Mouse (Mus musculus) right cerebral cortex, postnatal 4 days (tissue): ENCODE results near the gene 9230112D13Rik.

Experiments
- DNase-seq: peaks from one replicate; pipeline ENCODE4 v3.0.0-alpha.2; 2022

Gene 9230112D13Rik

GRCm38 (mm10) chr14:34493682-34494081, 28.9 kb downstream of the 9230112D13Rik start:
- no peak for DNase-seq

- no peak for DNase-seq
Observed at GRCm38 (mm10) chr14:34492688-34493087, 29.9 kb downstream of the 9230112D13Rik start.

GRCm38 (mm10) chr14:34490965-34491364, 31.6 kb downstream of the 9230112D13Rik start:
- DNase-seq, result no peak

GRCm38 (mm10) chr14:34489928-34490327, 32.7 kb downstream of the 9230112D13Rik start:
- DNase-seq, result no peak

GRCm38 (mm10) chr14:34486169-34486568, 36.4 kb downstream of the 9230112D13Rik start:
- no peak for DNase-seq

GRCm38 (mm10) chr14:34483469-34484341, 38.9 kb downstream of the 9230112D13Rik start:
- DNase-seq, result no peak

- DNase-seq, result no peak
Observed at GRCm38 (mm10) chr14:34471591-34471990, 51.0 kb downstream of the 9230112D13Rik start.

- no peak for DNase-seq
Observed at GRCm38 (mm10) chr14:34466291-34466690, 56.3 kb downstream of the 9230112D13Rik start.
